Mouse (Mus musculus) neutrophil, adult 59 days (primary cell): Measurements from ENCODE around the gene A2m. TPM values are rescaled to one million over a fixed set of nuclear protein-coding genes. Genes with fewer than 3 reads are reported as not detected.

Experiments used
- total RNA-seq, 2 experiments: library from RNA; stranded (reverse); gene quantifications; 1 replicate in 1 of 2; 2 replicates in 1 of 2; pipeline ENCODE4 v1.2.4; 2023

Gene A2m
- total RNA-seq, result under 1 TPM in 1 of 2 experiments, not detected in 1; 0.11 TPM

DNA sequence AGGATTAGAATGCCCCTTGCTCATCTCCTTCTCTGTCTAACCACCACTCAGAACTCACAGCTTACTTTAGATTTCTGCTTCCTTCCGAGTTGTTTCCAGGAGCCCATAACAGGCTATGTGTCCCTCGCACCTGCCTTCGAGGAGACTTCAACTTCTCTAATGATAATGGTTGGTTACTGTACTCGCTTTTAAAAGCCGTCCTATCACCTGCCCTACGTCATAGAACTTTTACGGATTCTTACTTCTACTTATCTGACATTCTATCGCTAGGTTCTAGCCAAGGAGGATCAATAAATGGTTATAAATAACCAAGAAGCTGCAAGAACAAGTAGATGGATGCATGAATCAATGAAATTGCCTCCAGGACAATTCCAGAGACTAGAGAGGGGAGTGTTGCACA lies at the start of gene A2m:
TSS of gene A2m (plus strand) at position 301 of the 400 bp plus-strand sequence.

Other genes with a start within 250 kb of the A2m start
- gene Iqsec3, start 161.7 kb upstream of the A2m start, total RNA-seq, result not detected
- not detected for gene Gm7298, start 97.6 kb downstream of the A2m start, total RNA-seq
- gene Mug1, start 203.2 kb downstream of the A2m start, total RNA-seq, result not detected